Mouse (Mus musculus) heart, postnatal 0 days (tissue): ENCODE data around the gene Lin37.

Experiments
- CTCF ChIP-seq: IDR thresholded peaks from 2 replicates; pipeline ENCODE4 v1.5.1; 2016; ENCODE audit warnings: antibody characterized with exemption, control low read depth, low read depth
- EP300 ChIP-seq: IDR thresholded peaks from 2 replicates; pipeline ENCODE4 v1.6.1; 2016; ENCODE audit warnings: antibody characterized with exemption, low read depth

DNA sequence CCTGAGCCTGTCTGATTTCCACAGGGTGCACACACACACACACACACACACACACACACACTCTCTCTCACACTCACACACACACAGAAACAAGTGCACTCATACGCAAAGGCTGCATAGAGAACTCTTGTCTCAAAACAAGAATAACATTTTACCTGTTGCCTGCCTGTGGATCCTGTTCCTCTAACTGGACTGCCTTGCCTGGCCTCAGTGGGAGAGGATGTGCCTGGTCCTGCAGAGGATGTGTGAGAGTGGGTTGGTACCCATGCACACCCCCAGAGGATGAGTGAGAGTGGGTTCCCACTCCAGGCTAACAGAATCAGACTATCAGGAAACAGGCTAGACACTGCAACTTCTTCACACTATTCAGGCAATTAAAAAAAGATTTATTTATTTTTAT is 9.0 kb downstream of the Lin37 start:
- TF ChIP-seq CTCF: no peak
- no peak for TF ChIP-seq EP300
